Comparison of ENCODE assay signal across 26 mouse cellular contexts in genomic region chr12:102784899-102785592, GRCm38 (mm10). TPM values are rescaled to one million over a fixed set of nuclear protein-coding genes. Genes with fewer than 3 reads are reported as not detected.
DNase-seq lines count a peak whose midpoint lies in the region; ATAC-seq and TF ChIP-seq lines count a peak whose summit lies in the region.
"Had no signal": no experiment of that assay in that cellular context is flagged by ENCODE, and none has a peak within 500 bp of the region (broad histone marks: within the 10 kb centered on the region; RNA-seq: fewer than 3 reads in every experiment).

No protein-coding gene starts in this region.

- peak overlapping the region; percentile 54; the same call in 1 of the 2 replicates for H3K27ac ChIP-seq in thymus, adult 2 months (ENCODE audit: control insufficient read depth, insufficient read depth, low read length)
- H3K27ac ChIP-seq: embryonic facial prominence, embryonic 12.5 days; forebrain, embryonic 13.5 days; heart, embryonic 10.5 days; hindbrain, embryonic 12.5 days had no signal

- no peaks in the 10 kb centered on the region for H3K27me3 ChIP-seq in thymus, adult 2 months (ENCODE audit: control insufficient read depth, insufficient read depth, low read length)
- H3K27me3 ChIP-seq: embryonic facial prominence, embryonic 12.5 days; forebrain, embryonic 13.5 days; hindbrain, embryonic 12.5 days had no signal

- no peak for TF ChIP-seq POLR2A in thymus, adult 2 months (IDR thresholded peaks at IDR 0.05; ENCODE audit: control insufficient read depth, extremely low read depth, insufficient read depth, low read length, poor library complexity)

- 89% methylated on average over 19 of the region's 19 CpGs for WGBS in thymus, adult 2 months

- peak; percentile 68 for DNase-seq in heart, adult 11 months
- DNase-seq in heart, adult 9 months (ENCODE audit: low spot score in 2 of 2): no peak
- DNase-seq in thymus, adult 2 months: no peak
- DNase-seq in thymus, adult 18-20 months: no peak
- DNase-seq in testis, postnatal 14 days (ENCODE audit: low spot score): no peak
- DNase-seq: adrenal gland, postnatal 10 days; cerebellum, adult 11-12 months; cerebellum, adult 9-10 months; cerebellum, postnatal 25 days; forebrain, postnatal 0 days; gastrocnemius, postnatal 14 days; heart, postnatal 10 days; heart, postnatal 4 days had no signal

- peak; percentile 93 for ATAC-seq in megakaryocyte, adult 5-6 weeks (ENCODE audit: poor library complexity, severe bottlenecking)
- no peak; the same call in 1 of the 2 replicates for ATAC-seq in erythroblast, adult 5-6 weeks (replicated peaks; ENCODE audit: low FRiP score, poor library complexity, severe bottlenecking)
- ATAC-seq: forebrain, embryonic 13.5 days; forebrain, postnatal 0 days; hindbrain, embryonic 16.5 days had no signal

- peaks cover 10% of the 10 kb centered on the region; the same call in 1 of the 2 replicates for H3K36me3 ChIP-seq in thymus, adult 2 months (ENCODE audit: control insufficient read depth, insufficient read depth, low read length)

- peaks cover 30% of the 10 kb centered on the region for H3K4me1 ChIP-seq in thymus, adult 2 months (replicated peaks; ENCODE audit: control insufficient read depth, insufficient read depth, low read length)
- H3K4me1 ChIP-seq: embryonic facial prominence, embryonic 12.5 days; hindbrain, embryonic 12.5 days had no signal

- TF ChIP-seq CTCF in thymus, adult 2 months (IDR thresholded peaks at IDR 0.05; ENCODE audit: borderline replicate concordance, control insufficient read depth, extremely low read depth, insufficient read depth, low read length, poor library complexity): no peak

- no peak overlapping the region for H3K4me3 ChIP-seq in thymus, adult 2 months (ENCODE audit: control insufficient read depth, insufficient read depth, low read length)
- H3K4me3 ChIP-seq: embryonic facial prominence, embryonic 12.5 days; forebrain, embryonic 13.5 days; heart, embryonic 10.5 days; hindbrain, embryonic 12.5 days had no signal

RNA-seq across cellular contexts. Expression of gene Gm20604, which starts 26.6 kb away (rescaled TPM):
- 3.6 and 4.2 TPM in 2 replicates for polyA plus RNA-seq in thymus, adult 2 months (2012; rRNA removed)
- total RNA-seq in megakaryocyte, adult 5-6 weeks (2015): 10.0 and 10.6 TPM in 2 replicates
- total RNA-seq in megakaryocyte, adult 5-6 weeks (2017): 3.3 and 5.4 TPM in 2 replicates
- 5.2 and 6.1 TPM in 2 replicates for total RNA-seq in erythroblast, adult 5-6 weeks (2015; ENCODE audit: low replicate concordance)
- 1.2 and 3.2 TPM in 2 replicates for total RNA-seq in erythroblast, adult 5-6 weeks (2017; ENCODE audit: low replicate concordance)

RNA-seq across cellular contexts. Expression of gene Ubr7, which starts 27.3 kb away (rescaled TPM):
- polyA plus RNA-seq in thymus, adult 2 months (2012; rRNA removed): 28.7 and 29.0 TPM in 2 replicates
- total RNA-seq in megakaryocyte, adult 5-6 weeks (2015): 15.8 and 21.5 TPM in 2 replicates
- total RNA-seq in megakaryocyte, adult 5-6 weeks (2017): 29.5 and 37.3 TPM in 2 replicates
- total RNA-seq in erythroblast, adult 5-6 weeks (2015; ENCODE audit: low replicate concordance): 5.6 and 12.5 TPM in 2 replicates
- 15.2 and 18.3 TPM in 2 replicates for total RNA-seq in erythroblast, adult 5-6 weeks (2017; ENCODE audit: low replicate concordance)

RNA-seq across cellular contexts. Expression of gene Gon7, which starts 27.4 kb away (rescaled TPM):
- polyA plus RNA-seq in thymus, adult 2 months (2012; rRNA removed): 19.4 and 25.0 TPM in 2 replicates
- 22.2 and 26.1 TPM in 2 replicates for total RNA-seq in megakaryocyte, adult 5-6 weeks (2015)
- 14.0 and 29.9 TPM in 2 replicates for total RNA-seq in megakaryocyte, adult 5-6 weeks (2017)
- total RNA-seq in erythroblast, adult 5-6 weeks (2015; ENCODE audit: low replicate concordance): 5.0 and 9.6 TPM in 2 replicates
- 2.5 and 13.1 TPM in 2 replicates for total RNA-seq in erythroblast, adult 5-6 weeks (2017; ENCODE audit: low replicate concordance)

RNA-seq across cellular contexts. Expression of gene Gm28051, which starts 27.5 kb away (rescaled TPM):
- not detected in 2 replicates for polyA plus RNA-seq in thymus, adult 2 months (2012; rRNA removed)
- not detected in 2 replicates for total RNA-seq in megakaryocyte, adult 5-6 weeks (2015)
- total RNA-seq in megakaryocyte, adult 5-6 weeks (2017): not detected in 2 replicates
- not detected in 2 replicates for total RNA-seq in erythroblast, adult 5-6 weeks (2015; ENCODE audit: low replicate concordance)
- not detected in 2 replicates for total RNA-seq in erythroblast, adult 5-6 weeks (2017; ENCODE audit: low replicate concordance)
- total RNA-seq: adrenal gland, postnatal 10 days; adrenal gland, postnatal 4 days; forebrain, postnatal 0 days; gastrocnemius, adult 18-20 months; gastrocnemius, postnatal 14 days; heart, postnatal 10 days; heart, postnatal 4 days; MEL had no signal
- polyA plus RNA-seq: cortical plate, adult 2 months; embryonic facial prominence, embryonic 12.5 days; forebrain, embryonic 13.5 days; forebrain, postnatal 0 days; gonadal fat pad, adult 2 months; heart, embryonic 10.5 days; heart, embryonic 14.5 days; hindbrain, embryonic 12.5 days; hindbrain, embryonic 16.5 days had no signal

RNA-seq across cellular contexts. Expression of gene Tmem251, which starts 41.5 kb away (rescaled TPM):
- 4.2 and 4.4 TPM in 2 replicates for polyA plus RNA-seq in thymus, adult 2 months (2012; rRNA removed)
- total RNA-seq in megakaryocyte, adult 5-6 weeks (2015): 13.4 and 13.9 TPM in 2 replicates
- total RNA-seq in megakaryocyte, adult 5-6 weeks (2017): 9.7 and 11.4 TPM in 2 replicates
- 4.4 and 4.6 TPM in 2 replicates for total RNA-seq in erythroblast, adult 5-6 weeks (2015; ENCODE audit: low replicate concordance)
- total RNA-seq in erythroblast, adult 5-6 weeks (2017; ENCODE audit: low replicate concordance): 5.5 and 10.3 TPM in 2 replicates
